Mouse (Mus musculus) spleen, adult 18-20 months (tissue): ENCODE results near the gene Itgae.

Experiments used
- DNase-seq, 2 experiments: peaks; one replicate each; pipeline ENCODE4 v3.0.0; 2022; ENCODE audit warnings: mixed read lengths in 2 of 2

Gene Itgae

GRCm38 (mm10) chr11:73148209-73148608 is 57.8 kb downstream of the Itgae start:
- DNase-seq: no peak

- no peak for DNase-seq
Measured at GRCm38 (mm10) chr11:73155071-73155470, 64.7 kb downstream of the Itgae start.

DNA sequence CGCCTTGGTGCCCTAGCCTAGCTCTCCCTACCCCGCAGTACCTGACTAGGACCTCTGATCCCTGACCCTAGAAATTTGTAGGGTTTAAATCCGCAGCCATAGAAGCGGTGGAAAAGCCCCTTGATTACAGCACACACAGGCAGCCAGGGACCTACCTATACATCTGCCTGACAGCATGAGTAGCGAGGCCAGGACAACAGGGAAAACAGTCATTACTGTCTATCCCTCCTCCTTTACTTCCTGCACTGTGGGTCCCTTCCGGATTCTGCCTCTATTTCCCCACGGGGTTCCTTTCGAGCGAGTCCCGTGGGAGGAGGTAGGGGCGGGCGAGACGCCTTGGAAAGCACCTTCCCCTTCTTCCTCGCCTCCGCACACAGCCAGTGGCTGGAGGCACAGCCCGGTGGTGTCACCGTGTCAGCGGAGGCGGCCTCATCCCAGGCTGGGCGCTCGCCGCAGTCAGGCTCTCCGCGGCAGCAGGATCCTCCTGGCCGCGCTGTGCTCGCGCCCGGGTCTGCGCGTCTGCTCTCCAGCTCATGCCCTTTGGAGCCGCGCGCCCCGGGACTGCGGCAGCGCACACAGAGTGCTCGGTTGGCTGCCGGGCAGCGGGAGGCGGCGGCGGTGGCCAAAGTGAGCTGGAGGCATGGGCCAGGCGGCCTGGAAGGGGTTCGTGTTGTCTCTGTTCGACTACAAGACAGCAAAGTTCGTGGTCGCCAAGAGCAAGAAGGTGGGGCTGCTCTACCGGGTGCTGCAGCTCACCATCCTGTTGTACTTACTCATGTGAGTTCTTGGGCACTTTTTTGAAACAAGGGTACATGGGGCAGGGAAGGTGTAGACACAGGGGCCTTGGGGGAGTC is 69.8 kb downstream of the Itgae start, which contains the start of gene P2rx5:
P2rx5 (plus strand) TSS at position 465 of the 854 bp plus-strand sequence.
- no peak for DNase-seq

GRCm38 (mm10) chr11:73160811-73161200 is 70.4 kb downstream of the Itgae start:
- no peak for DNase-seq

- no peak for DNase-seq
Measured at GRCm38 (mm10) chr11:73161616-73162015, 71.2 kb downstream of the Itgae start.

DNA sequence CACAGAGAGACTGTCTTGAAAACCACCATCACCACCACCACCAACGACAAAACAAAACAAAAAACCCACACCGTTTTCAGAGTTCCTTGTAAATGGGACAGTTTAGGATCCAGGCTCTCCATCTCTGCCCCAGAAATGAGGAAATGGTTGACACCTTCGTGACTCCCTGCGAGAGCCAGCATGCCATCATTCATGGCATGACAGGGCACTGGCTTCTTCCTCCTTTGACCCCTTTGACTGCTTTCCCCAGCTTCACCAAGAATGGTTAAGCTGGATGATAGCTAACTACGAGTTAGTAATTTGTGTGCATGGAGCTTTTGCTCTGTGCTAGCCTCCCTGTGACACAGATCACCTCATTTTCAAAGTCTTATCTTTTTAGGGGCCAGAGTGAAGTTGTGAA is 71.9 kb downstream of the Itgae start:
- no peak for DNase-seq

DNA sequence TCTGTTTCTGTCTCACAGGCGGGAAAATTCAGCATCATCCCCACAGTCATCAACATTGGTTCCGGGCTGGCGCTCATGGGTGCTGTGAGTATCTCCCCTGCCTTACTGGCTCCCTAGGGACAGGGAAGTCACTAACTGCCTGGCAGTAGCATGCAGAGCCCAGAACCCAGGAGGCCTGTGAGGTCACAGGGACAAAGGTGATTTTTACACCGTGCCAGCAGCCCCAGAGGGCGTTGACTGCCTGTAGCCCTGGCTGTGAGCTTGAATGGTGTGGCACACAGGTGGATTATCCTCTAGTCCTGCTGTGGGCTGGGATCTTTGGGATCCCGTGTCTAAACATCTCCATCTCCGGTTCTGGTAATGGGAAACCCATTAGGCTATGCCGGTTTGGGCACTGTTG is 77.7 kb downstream of the Itgae start:
- no peak for DNase-seq

GRCm38 (mm10) chr11:73168576-73168975 is 78.2 kb downstream of the Itgae start:
- no peak for DNase-seq

DNA sequence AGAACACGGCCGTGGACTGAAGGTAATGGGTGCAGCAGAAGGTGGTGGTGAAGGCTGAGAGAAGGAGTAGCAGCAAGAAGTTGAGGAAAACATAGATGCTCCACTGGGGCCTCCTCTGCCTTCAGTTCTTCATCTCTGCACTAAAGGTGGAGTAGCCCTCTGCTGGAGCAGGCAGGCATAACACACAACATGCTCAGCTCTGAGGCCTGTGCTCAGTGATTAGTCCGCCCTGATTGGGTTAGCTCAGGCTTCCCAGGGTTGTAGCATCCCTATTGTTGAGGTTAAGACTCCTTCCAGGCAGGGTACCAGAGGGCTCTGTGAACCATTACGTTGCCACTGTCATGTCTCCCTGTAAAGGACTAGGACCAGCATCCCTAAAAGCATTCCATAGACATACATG is 78.8 kb downstream of the Itgae start:
- peak in 1 of 2 experiments; percentile 59 for DNase-seq

DNA sequence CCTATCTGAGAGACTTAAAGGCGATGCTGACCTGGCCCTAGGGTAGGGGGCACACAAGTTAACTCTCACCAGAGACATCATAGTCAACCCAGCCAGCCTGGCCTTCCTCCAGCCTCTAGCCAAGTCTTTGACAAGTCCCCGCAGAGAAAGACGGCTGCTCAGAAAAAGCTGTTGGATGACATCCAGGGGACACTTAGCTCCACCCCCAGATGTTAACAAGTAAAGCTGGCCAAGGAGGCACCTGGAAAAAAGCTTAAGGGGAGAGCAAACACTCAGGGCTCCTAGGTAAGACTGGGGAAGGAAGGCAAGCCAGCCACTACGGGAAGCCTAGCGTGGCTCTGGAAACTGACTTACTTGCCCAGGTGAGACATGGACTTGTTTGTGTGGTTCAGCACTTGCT is 81.8 kb downstream of the Itgae start:
- DNase-seq: no peak

DNA sequence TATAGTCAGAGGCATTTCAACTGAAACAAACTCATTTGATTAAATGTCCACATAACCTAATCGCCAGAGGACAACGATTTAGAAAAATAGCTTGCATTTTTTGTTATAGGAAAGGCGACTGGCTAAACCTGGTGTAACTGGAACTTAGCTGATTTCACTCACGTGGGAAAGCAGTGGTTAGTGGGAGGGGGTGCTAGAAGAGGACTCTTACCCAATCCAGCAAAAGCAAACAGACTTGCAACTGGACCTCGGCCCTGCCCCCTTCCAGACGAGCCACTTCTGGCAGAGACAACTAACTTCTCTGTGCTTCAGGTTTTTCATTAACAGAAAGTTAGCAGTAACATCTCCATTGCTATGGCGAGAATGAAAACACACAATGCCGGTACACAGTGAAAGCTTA is 85.2 kb downstream of the Itgae start:
- no peak for DNase-seq

GRCm38 (mm10) chr11:73176186-73176585 is 85.8 kb downstream of the Itgae start:
- no peak for DNase-seq

DNA sequence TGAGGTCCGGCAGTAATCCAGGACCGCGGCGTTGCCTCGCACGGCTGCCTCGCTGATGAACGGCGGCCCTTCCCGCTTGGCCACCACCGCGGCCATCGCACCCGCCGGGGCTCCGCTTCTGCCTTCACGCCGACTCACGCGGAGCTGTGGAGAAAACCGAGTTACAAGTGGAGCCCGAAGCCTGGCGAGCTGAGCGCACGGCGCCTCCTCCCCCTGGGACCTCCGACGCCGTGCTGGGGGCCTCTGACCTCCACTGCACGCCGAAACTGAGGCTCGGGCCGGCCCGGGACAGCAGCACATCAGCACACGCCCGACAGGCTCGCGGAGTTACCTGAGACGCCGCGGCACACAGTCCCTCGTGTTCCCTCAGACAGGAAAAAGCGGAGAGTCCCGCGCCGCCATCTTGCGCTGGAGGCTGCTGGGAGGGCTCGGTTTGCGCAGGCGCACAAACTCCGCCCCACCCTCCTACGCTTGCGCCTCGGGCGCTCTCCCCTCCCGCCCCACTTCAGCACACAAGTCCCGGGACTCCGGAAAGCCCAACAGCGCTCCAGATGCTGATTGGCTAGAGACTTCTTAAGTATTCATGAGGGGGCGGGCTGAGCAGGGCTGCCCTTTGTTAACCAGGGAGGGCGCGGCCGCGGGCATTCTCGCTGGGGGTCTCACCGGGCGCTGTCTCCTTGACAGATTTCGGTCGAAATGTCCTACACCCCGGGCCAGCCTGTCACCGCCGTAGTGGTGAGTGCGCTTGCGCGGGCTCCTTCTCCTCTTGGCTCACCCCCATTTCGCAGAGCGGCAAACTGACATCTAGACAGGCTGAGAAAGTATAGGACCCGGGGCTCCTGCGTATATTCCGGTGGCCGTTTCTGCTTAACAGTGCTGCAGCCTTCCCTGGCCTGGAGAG is 86.5 kb downstream of the Itgae start, which contains the start of the genes Emc6 and Tax1bp3:
Emc6 (minus strand) TSS at position 430 of the 901 bp plus-strand sequence.
Tax1bp3 (plus strand) TSS at position 476 of the 901 bp plus-strand sequence.
- peak; percentile 94 for DNase-seq

DNA sequence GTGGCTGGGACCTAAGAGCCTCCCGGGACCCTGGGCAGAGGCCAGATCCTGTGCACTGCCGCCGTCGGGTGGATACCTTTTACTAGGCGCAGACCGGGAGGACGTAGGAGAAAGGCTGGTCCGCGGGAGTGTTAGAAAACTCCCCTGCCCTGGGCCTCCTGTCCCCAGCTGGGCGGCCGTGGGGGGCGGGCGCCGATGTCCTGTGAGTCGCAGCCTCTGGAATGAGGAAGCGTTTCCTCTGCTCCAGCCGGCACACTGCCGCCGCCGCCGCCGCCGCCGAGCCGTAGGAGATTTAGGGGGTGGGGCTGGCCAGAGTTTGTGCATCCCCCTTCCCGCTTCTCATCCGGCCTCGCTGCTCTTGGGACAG is 87.1 kb downstream of the Itgae start:
- DNase-seq: no peak

- no peak for DNase-seq
Measured at GRCm38 (mm10) chr11:73177895-73178294, 87.5 kb downstream of the Itgae start.

DNA sequence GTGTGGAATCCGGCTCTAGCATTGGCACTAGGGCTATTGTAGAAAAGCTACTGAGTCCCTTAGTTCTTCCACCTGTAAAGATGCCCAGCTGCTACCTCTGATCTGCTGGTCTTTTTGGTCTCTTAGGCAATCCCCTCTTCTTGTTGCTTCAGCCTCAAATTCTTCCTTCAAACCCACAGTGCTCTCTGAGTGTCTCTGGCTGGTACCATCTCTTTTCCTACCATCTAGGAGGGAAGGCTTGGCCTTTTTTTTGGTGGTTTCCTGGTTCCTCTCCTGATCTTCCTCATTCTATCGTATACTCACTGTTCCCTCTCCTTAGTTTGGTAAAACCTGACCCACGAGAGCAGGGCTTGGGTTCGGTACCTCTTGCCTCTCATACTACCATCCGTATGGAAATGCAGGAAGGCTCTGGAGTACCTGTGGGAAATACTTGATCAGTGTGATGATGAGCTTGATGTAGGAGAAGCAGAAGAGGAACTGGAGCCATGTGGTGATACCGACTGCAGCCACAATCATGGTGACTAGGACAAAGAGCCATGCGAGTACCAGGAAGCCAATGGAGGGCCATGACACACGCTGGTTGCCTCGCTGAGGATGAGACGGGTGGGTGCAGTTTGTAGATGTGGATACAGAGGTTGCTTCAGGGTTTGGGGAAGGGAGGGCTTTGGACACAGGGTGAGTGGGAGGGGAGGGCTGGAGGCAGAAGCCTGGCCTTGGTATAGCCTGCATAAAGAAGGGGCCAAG is 95.7 kb downstream of the Itgae start:
- DNase-seq: no peak

GRCm38 (mm10) chr11:73187231-73187630 is 96.8 kb downstream of the Itgae start:
- no peak for DNase-seq

GRCm38 (mm10) chr11:73193047-73193446 is 102.7 kb downstream of the Itgae start:
- DNase-seq: no peak

GRCm38 (mm10) chr11:73194444-73194843 is 104.1 kb downstream of the Itgae start:
- no peak for DNase-seq
